Comparison of ENCODE assay signal across 27 mouse cellular contexts in the genomic region with DNA sequence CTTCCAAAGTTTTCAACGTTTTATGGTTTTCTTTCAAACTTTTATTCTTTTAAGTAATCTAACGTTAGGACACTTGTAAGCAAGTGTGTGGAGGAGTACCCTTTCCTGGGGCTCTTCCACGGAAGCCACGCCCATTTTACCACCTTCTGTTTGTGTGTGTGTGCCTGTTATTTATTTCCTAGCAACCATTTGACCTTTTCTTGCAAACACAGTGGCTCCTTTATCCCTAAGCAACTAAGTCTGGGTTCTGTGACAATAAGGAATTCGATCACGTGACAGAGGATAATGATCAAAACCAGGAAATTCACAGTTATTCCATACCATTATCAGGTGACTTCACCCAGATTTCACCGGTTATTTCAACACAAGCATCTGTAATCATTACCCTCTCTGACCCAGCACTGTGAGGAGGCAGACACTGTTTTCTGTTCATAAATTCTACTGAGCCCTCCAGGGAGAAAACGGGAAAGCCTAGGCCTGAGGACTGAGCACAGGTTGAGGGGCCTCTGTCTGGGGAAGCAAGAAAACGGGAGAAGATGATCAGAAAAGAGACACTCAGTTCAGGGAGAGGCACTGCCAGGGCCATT. TPM values are rescaled to one million over a fixed set of nuclear protein-coding genes. Genes with fewer than 3 reads are reported as not detected.
DNase-seq lines count a peak whose midpoint lies in the region; ATAC-seq lines count a peak whose summit lies in the region.
"Had no signal": no experiment of that assay in that cellular context is flagged by ENCODE, and none has a peak within 500 bp of the region (broad histone marks: within the 10 kb centered on the region; RNA-seq: fewer than 3 reads in every experiment).

No protein-coding gene starts in this region.

- no peak overlapping the region for H3K4me3 ChIP-seq in midbrain, embryonic 11.5 days (ENCODE audit: low read depth, low read length)
- no peak overlapping the region for H3K4me3 ChIP-seq in midbrain, embryonic 14.5 days (replicated peaks; ENCODE audit: low read depth, low read length)
- H3K4me3 ChIP-seq in intestine, embryonic 15.5 days (replicated peaks): no peak overlapping the region
- H3K4me3 ChIP-seq: embryonic facial prominence, embryonic 12.5 days; embryonic facial prominence, embryonic 15.5 days; gastrocnemius, adult 2 months; heart, embryonic 12.5 days; heart, embryonic 15.5 days; hindbrain, embryonic 15.5 days had no signal

- intact Hi-C loops in heart, postnatal 10 days (cut with DNase I): no loop called here

- 64% methylated on average over 9 of the region's 9 CpGs for WGBS in midbrain, embryonic 11.5 days
- WGBS in midbrain, embryonic 14.5 days: 67% methylated on average over 9 of the region's 9 CpGs
- 35% methylated on average over 9 of the region's 9 CpGs for WGBS in intestine, embryonic 15.5 days

- no peak for ATAC-seq in midbrain, embryonic 11.5 days (ENCODE audit: low FRiP score)
- ATAC-seq in midbrain, embryonic 14.5 days (ENCODE audit: low FRiP score, low TSS enrichment): no peak
- ATAC-seq in intestine, embryonic 15.5 days: peak; percentile 78
- ATAC-seq: forebrain, embryonic 14.5 days; forebrain, postnatal 0 days; Patski had no signal

- H3K9me3 ChIP-seq in midbrain, embryonic 11.5 days (ENCODE audit: control insufficient read depth, low read length): no peaks in the 10 kb centered on the region
- no peaks in the 10 kb centered on the region for H3K9me3 ChIP-seq in midbrain, embryonic 14.5 days (ENCODE audit: control insufficient read depth, low read length)
- no peaks in the 10 kb centered on the region for H3K9me3 ChIP-seq in intestine, embryonic 15.5 days
- H3K9me3 ChIP-seq: embryonic facial prominence, embryonic 15.5 days; heart, embryonic 15.5 days; hindbrain, embryonic 15.5 days had no signal

- H3K27ac ChIP-seq in midbrain, embryonic 11.5 days (ENCODE audit: low read depth, low read length): no peak overlapping the region
- no peak overlapping the region for H3K27ac ChIP-seq in midbrain, embryonic 14.5 days (replicated peaks; ENCODE audit: low read depth, low read length)
- H3K27ac ChIP-seq in intestine, embryonic 15.5 days: no peak overlapping the region
- H3K27ac ChIP-seq: embryonic facial prominence, embryonic 12.5 days; embryonic facial prominence, embryonic 15.5 days; gastrocnemius, adult 2 months; heart, embryonic 15.5 days; hindbrain, embryonic 15.5 days had no signal

- H3K36me3 ChIP-seq in midbrain, embryonic 11.5 days (ENCODE audit: control insufficient read depth, insufficient read depth, low read length): no peaks in the 10 kb centered on the region
- no peaks in the 10 kb centered on the region for H3K36me3 ChIP-seq in midbrain, embryonic 14.5 days (ENCODE audit: control insufficient read depth, insufficient read depth, low read length)
- H3K36me3 ChIP-seq in intestine, embryonic 15.5 days: no peaks in the 10 kb centered on the region
- H3K36me3 ChIP-seq: embryonic facial prominence, embryonic 12.5 days; embryonic facial prominence, embryonic 15.5 days; heart, embryonic 12.5 days; heart, embryonic 15.5 days; hindbrain, embryonic 15.5 days had no signal

- no peak overlapping the region for H3K4me2 ChIP-seq in midbrain, embryonic 11.5 days
- no peak overlapping the region for H3K4me2 ChIP-seq in midbrain, embryonic 14.5 days (ENCODE audit: low read length)
- H3K4me2 ChIP-seq in intestine, embryonic 15.5 days (replicated peaks): no peak overlapping the region
- H3K4me2 ChIP-seq: embryonic facial prominence, embryonic 12.5 days; embryonic facial prominence, embryonic 15.5 days; heart, embryonic 12.5 days; heart, embryonic 15.5 days; hindbrain, embryonic 15.5 days had no signal

- DNase-seq in midbrain, embryonic 11.5 days (ENCODE audit: low spot score, missing footprints): peak; percentile 4
- DNase-seq in midbrain, embryonic 14.5 days: no peak
- DNase-seq in R1 (ENCODE audit: low read depth, low spot score): peak; percentile 56
- peak; percentile 20 for DNase-seq in yolk sac, embryonic 10.5 days (ENCODE audit: low spot score)
- DNase-seq in heart, postnatal 10 days: no peak
- no peak for DNase-seq in cerebellum, adult 8-10 months
- DNase-seq: adrenal gland, adult 2 months; adrenal gland, postnatal 14 days; cerebellum, adult 11-12 months; cerebellum, adult 9-10 months; cerebellum, postnatal 14 days; forebrain, postnatal 0 days; gastrocnemius, adult 2 months; gastrocnemius, postnatal 14 days; heart, adult 18-20 months; heart, postnatal 14 days; heart, postnatal 4 days; kidney, adult 11 months had no signal

- no peaks in the 10 kb centered on the region for H3K27me3 ChIP-seq in midbrain, embryonic 11.5 days (ENCODE audit: control insufficient read depth, insufficient read depth, low read length)
- no peaks in the 10 kb centered on the region for H3K27me3 ChIP-seq in midbrain, embryonic 14.5 days (ENCODE audit: control insufficient read depth, insufficient read depth, low read length)
- no peaks in the 10 kb centered on the region for H3K27me3 ChIP-seq in intestine, embryonic 15.5 days (replicated peaks)
- H3K27me3 ChIP-seq: embryonic facial prominence, embryonic 12.5 days; embryonic facial prominence, embryonic 15.5 days; heart, embryonic 12.5 days; heart, embryonic 15.5 days; hindbrain, embryonic 15.5 days; Patski had no signal

- no peak overlapping the region for H3K9ac ChIP-seq in midbrain, embryonic 11.5 days (ENCODE audit: low read length)
- no peak overlapping the region for H3K9ac ChIP-seq in midbrain, embryonic 14.5 days (replicated peaks; ENCODE audit: low read length)
- no peak overlapping the region for H3K9ac ChIP-seq in intestine, embryonic 15.5 days
- H3K9ac ChIP-seq: embryonic facial prominence, embryonic 12.5 days; embryonic facial prominence, embryonic 15.5 days; forebrain, postnatal 0 days; heart, embryonic 12.5 days; heart, embryonic 15.5 days; hindbrain, embryonic 15.5 days had no signal

- no peaks in the 10 kb centered on the region for H3K4me1 ChIP-seq in midbrain, embryonic 11.5 days (ENCODE audit: control insufficient read depth, insufficient read depth, low read length)
- no peaks in the 10 kb centered on the region for H3K4me1 ChIP-seq in midbrain, embryonic 14.5 days (ENCODE audit: control insufficient read depth, insufficient read depth, low read length)
- no peaks in the 10 kb centered on the region; the same call in 1 of the 2 replicates for H3K4me1 ChIP-seq in intestine, embryonic 15.5 days (replicated peaks)
- H3K4me1 ChIP-seq: embryonic facial prominence, embryonic 12.5 days; embryonic facial prominence, embryonic 15.5 days; heart, embryonic 12.5 days; heart, embryonic 15.5 days; hindbrain, embryonic 15.5 days had no signal

RNA-seq across cellular contexts. Expression of gene Fbl, which starts 8.3 kb away (rescaled TPM):
- polyA plus RNA-seq in midbrain, embryonic 11.5 days (2014; fragmentation: Nextera tagmentation; extraction: Ambion mirVana): 43.2 and 46.0 TPM in 2 replicates
- polyA plus RNA-seq in midbrain, embryonic 14.5 days (2014; fragmentation: Nextera tagmentation; extraction: Ambion mirVana): 26.2 and 36.4 TPM in 2 replicates
- 133 and 140 TPM in 2 replicates for polyA plus RNA-seq in intestine, embryonic 15.5 days (2015; fragmentation: Nextera tagmentation; extraction: Ambion mirVana)
- 10 to 100 TPM; 46.8 to 50.0 TPM for total RNA-seq in heart, postnatal 10 days (2021)

RNA-seq across cellular contexts. Expression of gene Dyrk1b, which starts 18.0 kb away (rescaled TPM):
- polyA plus RNA-seq in midbrain, embryonic 11.5 days (2014; fragmentation: Nextera tagmentation; extraction: Ambion mirVana): 14.5 and 16.0 TPM in 2 replicates
- 13.7 and 17.3 TPM in 2 replicates for polyA plus RNA-seq in midbrain, embryonic 14.5 days (2014; fragmentation: Nextera tagmentation; extraction: Ambion mirVana)
- polyA plus RNA-seq in intestine, embryonic 15.5 days (2015; fragmentation: Nextera tagmentation; extraction: Ambion mirVana): 6.3 and 7.3 TPM in 2 replicates
- total RNA-seq in heart, postnatal 10 days (2021): 10 to 100 TPM; 32.2 to 35.6 TPM

RNA-seq across cellular contexts. Expression of gene 9530053A07Rik, which starts 32.0 kb away (rescaled TPM):
- 0.03 and 0.08 TPM in 2 replicates for polyA plus RNA-seq in midbrain, embryonic 11.5 days (2014; fragmentation: Nextera tagmentation; extraction: Ambion mirVana)
- 0.04 TPM in 2 replicates for polyA plus RNA-seq in midbrain, embryonic 14.5 days (2014; fragmentation: Nextera tagmentation; extraction: Ambion mirVana)
- polyA plus RNA-seq in intestine, embryonic 15.5 days (2015; fragmentation: Nextera tagmentation; extraction: Ambion mirVana): 0.03 and 0.09 TPM in 2 replicates
- not detected for total RNA-seq in heart, postnatal 10 days (2021)
- total RNA-seq: adrenal gland, adult 2 months; adrenal gland, postnatal 14 days; gastrocnemius, adult 2 months; gastrocnemius, postnatal 14 days; heart, adult 18-20 months; heart, postnatal 4 days had no signal
- polyA plus RNA-seq: adrenal gland, adult 2 months; frontal cortex, adult 2 months had no signal

Comparison
In these comparisons a context has a peak if more than half of its experiments do, and no peak if none do; other contexts are left out.
1. DNase-seq: peak in midbrain, embryonic 11.5 days (single experiment), R1 (single experiment) and yolk sac, embryonic 10.5 days (single experiment); none in midbrain, embryonic 14.5 days (single experiment), heart, postnatal 10 days (0 of 2) and cerebellum, adult 8-10 months (single experiment).